8 mouse cellular contexts compared by ENCODE assay signal in the genomic region with DNA sequence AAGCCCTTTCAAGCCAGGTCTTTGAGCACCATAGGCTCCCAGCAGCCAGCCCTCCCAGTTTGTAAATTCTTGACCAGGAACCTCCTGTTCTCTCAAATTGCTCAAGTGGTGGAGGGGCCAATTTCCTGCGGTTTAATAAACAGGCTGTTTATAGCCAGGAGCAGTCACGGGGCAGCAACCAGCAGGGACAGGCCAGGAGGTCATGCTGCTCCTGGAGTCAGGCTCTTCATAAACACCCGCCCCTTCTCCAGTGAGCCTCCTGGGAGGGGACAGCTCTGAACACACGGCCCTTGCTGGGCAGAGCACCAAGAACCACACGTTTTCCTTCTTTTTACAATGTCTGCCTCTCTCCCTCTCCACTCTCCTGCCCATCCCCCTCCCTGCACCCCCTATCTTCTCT. TPM values are rescaled to one million over a fixed set of nuclear protein-coding genes. Genes with fewer than 3 reads are reported as not detected.
DNase-seq lines count a peak whose midpoint lies in the region; ATAC-seq and TF ChIP-seq lines count a peak whose summit lies in the region.

No protein-coding gene starts in this region.

- 17% methylated on average over 5 of the region's 5 CpGs for WGBS in intestine, embryonic 15.5 days
- WGBS in liver, embryonic 14.5 days (ENCODE audit: insufficient replicate concordance): 14% methylated on average over 5 of the region's 5 CpGs

- TF ChIP-seq EP300 in liver, embryonic 14.5 days (IDR thresholded peaks at IDR 0.05; ENCODE audit: low read depth): no peak

- H3K27ac ChIP-seq in intestine, embryonic 15.5 days: peak overlapping the region; percentile 57
- 0 out of 2 replicates have a peak overlapping the region, but pooled peaks have one; percentile 25 for H3K27ac ChIP-seq in liver, embryonic 14.5 days
- H3K27ac ChIP-seq in testis, adult 2 months (ENCODE audit: control insufficient read depth, insufficient read depth, low read depth, low read length): peak overlapping the region; percentile 77; the same call in 1 of the 2 replicates

- no peak for TF ChIP-seq POLR2A in testis, adult 2 months (IDR thresholded peaks at IDR 0.05; ENCODE audit: control insufficient read depth, low read depth, low read length)

- no peak for TF ChIP-seq CTCF in liver, embryonic 14.5 days (IDR thresholded peaks at IDR 0.05; ENCODE audit: low read depth)
- no peak for TF ChIP-seq CTCF in testis, adult 2 months (IDR thresholded peaks at IDR 0.05; ENCODE audit: control insufficient read depth, insufficient read depth, insufficient replicate concordance, low read depth, low read length)

- no peaks in the 10 kb centered on the region for H3K36me3 ChIP-seq in intestine, embryonic 15.5 days
- H3K36me3 ChIP-seq in liver, embryonic 14.5 days (replicated peaks; ENCODE audit: control insufficient read depth, insufficient read depth, low read depth): no peaks in the 10 kb centered on the region
- no peaks in the 10 kb centered on the region for H3K36me3 ChIP-seq in testis, adult 2 months (ENCODE audit: control insufficient read depth, insufficient read depth, low read length)

- no peak overlapping the region for H3K9ac ChIP-seq in intestine, embryonic 15.5 days
- H3K9ac ChIP-seq in liver, embryonic 14.5 days (replicated peaks): no peak overlapping the region

- ATAC-seq in intestine, embryonic 15.5 days: peak; percentile 72; the same call in 1 of the 2 replicates
- ATAC-seq in liver, embryonic 14.5 days (ENCODE audit: insufficient read depth): peak; percentile 43; the same call in 1 of the 2 replicates
- ATAC-seq in erythroid progenitor cell, adult 5-6 weeks (replicated peaks; ENCODE audit: low FRiP score, poor library complexity, severe bottlenecking): no peak
- ATAC-seq in CD4-positive, CD25-positive, alpha-beta regulatory T cell, adult 4 months: no peak

- H3K27me3 ChIP-seq in intestine, embryonic 15.5 days (replicated peaks): no peaks in the 10 kb centered on the region
- no peaks in the 10 kb centered on the region for H3K27me3 ChIP-seq in liver, embryonic 14.5 days (ENCODE audit: control insufficient read depth, insufficient read depth, low read length)
- H3K27me3 ChIP-seq in testis, adult 2 months (ENCODE audit: control insufficient read depth, insufficient read depth, low read length): no peaks in the 10 kb centered on the region

- H3K4me1 ChIP-seq in intestine, embryonic 15.5 days (replicated peaks): peaks cover 18% of the 10 kb centered on the region; the same call in 1 of the 2 replicates
- peaks cover 0 to 15% of the 10 kb centered on the region in 2 experiments; a peak in 2 of 4 replicates for H3K4me1 ChIP-seq in liver, embryonic 14.5 days (replicated peaks; ENCODE audit: control insufficient read depth in 2 of 2, insufficient read depth in 2 of 2, low read length in 1 of 2)
- H3K4me1 ChIP-seq in testis, adult 2 months (ENCODE audit: control insufficient read depth, insufficient read depth, low read length): peaks cover 3% of the 10 kb centered on the region

- no peak overlapping the region for H3K4me2 ChIP-seq in intestine, embryonic 15.5 days (replicated peaks)
- H3K4me2 ChIP-seq in liver, embryonic 14.5 days (ENCODE audit: low read depth): no peak overlapping the region

- H3K4me3 ChIP-seq in intestine, embryonic 15.5 days (replicated peaks): no peak overlapping the region
- no peak overlapping the region for H3K4me3 ChIP-seq in liver, embryonic 14.5 days (ENCODE audit: insufficient read depth in 1 of 2, low read depth in 2 of 2, low read length in 2 of 2)
- 0 out of 2 replicates have a peak overlapping the region, but pooled peaks have one; percentile 9 for H3K4me3 ChIP-seq in testis, adult 2 months (ENCODE audit: control insufficient read depth, low read depth, low read length)

- H3K9me3 ChIP-seq in intestine, embryonic 15.5 days: no peaks in the 10 kb centered on the region
- no peaks in the 10 kb centered on the region for H3K9me3 ChIP-seq in liver, embryonic 14.5 days (ENCODE audit: control insufficient read depth, low read length)

- DNase-seq in adrenal gland, postnatal 36 days: peak; percentile 60 to 71
- DNase-seq in forelimb bud, embryonic 11.5 days (ENCODE audit: low read depth, low spot score): peak; percentile 61
- DNase-seq in liver, embryonic 14.5 days (ENCODE audit: low read depth in 3 of 3, low spot score in 3 of 3): no peak
- DNase-seq in urinary bladder, adult 2 months (ENCODE audit: low spot score): no peak

RNA-seq across cellular contexts. Expression of a gene that starts 17.3 kb away (rescaled TPM):
- total RNA-seq in adrenal gland, postnatal 36 days (2021): 100 to 1,000 TPM; 262 to 383 TPM
- 308 and 352 TPM in 2 replicates for polyA plus RNA-seq in intestine, embryonic 15.5 days (2015; fragmentation: Nextera tagmentation; extraction: Ambion mirVana)
- 8.3 and 10.6 TPM in 2 replicates for polyA plus RNA-seq in liver, embryonic 14.5 days (2012; rRNA removed)
- polyA plus RNA-seq in liver, embryonic 14.5 days (2014; fragmentation: Nextera tagmentation; extraction: Ambion mirVana): 26.4 and 27.0 TPM in 2 replicates
- polyA plus RNA-seq in testis, adult 2 months (2012; rRNA removed): 13.0 and 145 TPM in 2 replicates
- total RNA-seq in erythroid progenitor cell, adult 5-6 weeks (2015; ENCODE audit: low replicate concordance): 15.5 and 29.3 TPM in 2 replicates
- total RNA-seq in erythroid progenitor cell, adult 5-6 weeks (2017; ENCODE audit: low replicate concordance): 0.30 and 2.4 TPM in 2 replicates
- 1 to 10 TPM; 1.2 to 1.3 TPM for polyA plus RNA-seq in CD4-positive, CD25-positive, alpha-beta regulatory T cell, adult 4 months (2017; shearing (Covaris generic))
- polyA plus RNA-seq in urinary bladder, adult 2 months (2012; rRNA removed): 53.0 and 110 TPM in 2 replicates

RNA-seq across cellular contexts. Expression of a gene that starts 18.8 kb away (rescaled TPM):
- 100 to 1,000 TPM; 331 to 395 TPM for total RNA-seq in adrenal gland, postnatal 36 days (2021)
- 705 and 851 TPM in 2 replicates for polyA plus RNA-seq in intestine, embryonic 15.5 days (2015; fragmentation: Nextera tagmentation; extraction: Ambion mirVana)
- polyA plus RNA-seq in liver, embryonic 14.5 days (2012; rRNA removed): 293 and 330 TPM in 2 replicates
- polyA plus RNA-seq in liver, embryonic 14.5 days (2014; fragmentation: Nextera tagmentation; extraction: Ambion mirVana): 442 and 509 TPM in 2 replicates
- 372 and 405 TPM in 2 replicates for polyA plus RNA-seq in testis, adult 2 months (2012; rRNA removed)
- 138 and 146 TPM in 2 replicates for total RNA-seq in erythroid progenitor cell, adult 5-6 weeks (2015; ENCODE audit: low replicate concordance)
- 123 and 160 TPM in 2 replicates for total RNA-seq in erythroid progenitor cell, adult 5-6 weeks (2017; ENCODE audit: low replicate concordance)
- 100 to 1,000 TPM; 375 to 447 TPM for polyA plus RNA-seq in CD4-positive, CD25-positive, alpha-beta regulatory T cell, adult 4 months (2017; shearing (Covaris generic))
- polyA plus RNA-seq in urinary bladder, adult 2 months (2012; rRNA removed): 453 and 489 TPM in 2 replicates

RNA-seq across cellular contexts. Expression of a gene that starts 24.2 kb away (rescaled TPM):
- 10 to 100 TPM; 10.8 to 11.6 TPM for total RNA-seq in adrenal gland, postnatal 36 days (2021)
- 8.9 and 9.4 TPM in 2 replicates for polyA plus RNA-seq in intestine, embryonic 15.5 days (2015; fragmentation: Nextera tagmentation; extraction: Ambion mirVana)
- polyA plus RNA-seq in liver, embryonic 14.5 days (2012; rRNA removed): 1.8 and 2.0 TPM in 2 replicates
- 5.4 and 6.4 TPM in 2 replicates for polyA plus RNA-seq in liver, embryonic 14.5 days (2014; fragmentation: Nextera tagmentation; extraction: Ambion mirVana)
- 25.3 and 25.5 TPM in 2 replicates for polyA plus RNA-seq in testis, adult 2 months (2012; rRNA removed)
- total RNA-seq in erythroid progenitor cell, adult 5-6 weeks (2015; ENCODE audit: low replicate concordance): 0.84 and 1.4 TPM in 2 replicates
- 1.2 and 1.4 TPM in 2 replicates for total RNA-seq in erythroid progenitor cell, adult 5-6 weeks (2017; ENCODE audit: low replicate concordance)
- 1 to 10 TPM; 3.4 to 8.4 TPM for polyA plus RNA-seq in CD4-positive, CD25-positive, alpha-beta regulatory T cell, adult 4 months (2017; shearing (Covaris generic))
- 5.0 and 6.3 TPM in 2 replicates for polyA plus RNA-seq in urinary bladder, adult 2 months (2012; rRNA removed)

Comparison
In these comparisons a context has a peak if more than half of its experiments do, and no peak if none do; other contexts are left out.
1. DNase-seq: peak in adrenal gland, postnatal 36 days (2 of 2) and forelimb bud, embryonic 11.5 days (single experiment); none in liver, embryonic 14.5 days (0 of 3) and urinary bladder, adult 2 months (single experiment).
2. ATAC-seq: peak in intestine, embryonic 15.5 days (single experiment) and liver, embryonic 14.5 days (single experiment); none in erythroid progenitor cell, adult 5-6 weeks (single experiment) and CD4-positive, CD25-positive, alpha-beta regulatory T cell, adult 4 months (single experiment).
3. H3K27ac ChIP-seq: peak in every context shown above with its lines; median percentile 77 in testis, adult 2 months; 57 in intestine, embryonic 15.5 days; 25 in liver, embryonic 14.5 days.